Mouse (Mus musculus) testis, adult 2 months (tissue): Measurements from ENCODE around the gene Mphosph9.

ENCODE experiments used
- CTCF ChIP-seq: fragments of 200-500 bp; IDR thresholded peaks from 2 replicates; pipeline ENCODE4 v1.5.1; 2012; ENCODE audit warnings: low read depth, mild to moderate bottlenecking, inconsistent platforms, low read length, moderate library complexity; ENCODE audit not compliant: control insufficient read depth, insufficient read depth, insufficient replicate concordance
- POLR2A ChIP-seq: fragments of 200-500 bp; IDR thresholded peaks from 2 replicates; pipeline ENCODE4 v1.6.1; 2012; ENCODE audit warnings: low read depth, mild to moderate bottlenecking, inconsistent platforms, low read length, moderate library complexity; ENCODE audit not compliant: control insufficient read depth

- TF ChIP-seq POLR2A (no peak), CTCF (no peak)
Observed at GRCm38 (mm10) chr5:124225891-124226290, 101.9 kb downstream of the Mphosph9 start.
